In the genomic region with DNA sequence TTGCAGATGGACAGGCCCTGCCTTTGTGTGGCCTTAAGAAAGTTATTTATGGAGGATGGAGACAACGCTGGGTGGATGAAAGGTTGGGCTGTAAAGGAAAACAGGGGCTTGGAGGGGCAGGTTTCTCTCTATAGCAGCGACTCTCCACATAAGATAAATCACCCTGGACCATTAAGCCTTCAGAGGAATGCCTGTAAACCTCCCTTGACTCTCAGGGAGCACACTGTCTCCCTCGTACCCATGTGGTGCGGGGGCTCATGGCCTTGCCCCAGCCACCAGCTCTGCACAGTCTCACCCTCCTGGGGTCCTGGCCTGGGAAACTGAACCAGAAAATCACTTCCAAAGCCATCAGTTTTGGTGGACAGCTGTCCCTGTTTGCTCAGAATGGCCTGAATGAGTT, we compare ENCODE assay signal across 24 mouse cellular contexts. TPM values are rescaled to one million over a fixed set of nuclear protein-coding genes. Genes with fewer than 3 reads are reported as not detected.
DNase-seq lines count a peak whose midpoint lies in the region; ATAC-seq lines count a peak whose summit lies in the region.
"Had no signal": no experiment of that assay in that cellular context is flagged by ENCODE, and none has a peak within 500 bp of the region (broad histone marks: within the 10 kb centered on the region; RNA-seq: fewer than 3 reads in every experiment).

No protein-coding gene starts in this region.

- H3K4me2 ChIP-seq in kidney, embryonic 16.5 days (replicated peaks; ENCODE audit: low read depth, low read length) = no peak overlapping the region
- no peak overlapping the region for H3K4me2 ChIP-seq in neural tube, embryonic 12.5 days (replicated peaks)
- H3K4me2 ChIP-seq in neural tube, embryonic 15.5 days = no peak overlapping the region
- H3K4me2 ChIP-seq in intestine, embryonic 15.5 days (replicated peaks) = no peak overlapping the region
- H3K4me2 ChIP-seq: embryonic facial prominence, embryonic 12.5 days; forebrain, embryonic 12.5 days; hindbrain, embryonic 13.5 days had no signal

- H3K27me3 ChIP-seq in kidney, embryonic 16.5 days (ENCODE audit: insufficient read depth, low read length) = peaks cover 34% of the 10 kb centered on the region
- H3K27me3 ChIP-seq in neural tube, embryonic 12.5 days (replicated peaks) = no peaks in the 10 kb centered on the region
- peaks cover 3% of the 10 kb centered on the region; the same call in 1 of the 2 replicates for H3K27me3 ChIP-seq in neural tube, embryonic 15.5 days (replicated peaks)
- no peaks in the 10 kb centered on the region for H3K27me3 ChIP-seq in intestine, embryonic 15.5 days (replicated peaks)
- H3K27me3 ChIP-seq: embryonic facial prominence, embryonic 12.5 days had no signal

- no peak overlapping the region for H3K27ac ChIP-seq in kidney, embryonic 16.5 days (ENCODE audit: low read length)
- H3K27ac ChIP-seq in neural tube, embryonic 12.5 days = no peak overlapping the region
- no peak overlapping the region for H3K27ac ChIP-seq in neural tube, embryonic 15.5 days (replicated peaks)
- no peak overlapping the region for H3K27ac ChIP-seq in intestine, embryonic 15.5 days
- H3K27ac ChIP-seq: embryonic facial prominence, embryonic 12.5 days; forebrain, embryonic 12.5 days; heart, embryonic 10.5 days; hindbrain, embryonic 13.5 days had no signal

- no peaks in the 10 kb centered on the region for H3K4me1 ChIP-seq in kidney, embryonic 16.5 days (ENCODE audit: insufficient read depth, low read length)
- H3K4me1 ChIP-seq in neural tube, embryonic 12.5 days = peaks cover 14% of the 10 kb centered on the region
- H3K4me1 ChIP-seq in neural tube, embryonic 15.5 days = 0 out of 2 replicates have a peak, but pooled peaks cover 4% of the 10 kb centered on the region
- H3K4me1 ChIP-seq in intestine, embryonic 15.5 days (replicated peaks) = no peaks in the 10 kb centered on the region

- ATAC-seq in kidney, embryonic 16.5 days (ENCODE audit: low FRiP score, low TSS enrichment) = peak; percentile 92
- ATAC-seq in neural tube, embryonic 12.5 days (ENCODE audit: low FRiP score, low read depth) = 0 out of 2 replicates have a peak, but pooled peaks have one; percentile 17
- no peak for ATAC-seq in neural tube, embryonic 15.5 days (ENCODE audit: low FRiP score)
- ATAC-seq in intestine, embryonic 15.5 days = no peak
- ATAC-seq: CD4-positive, CD25-positive, alpha-beta regulatory T cell, adult 4 months; forebrain, embryonic 16.5 days had no signal

- peak; percentile 50 for DNase-seq in embryo, embryonic 10 days (ENCODE audit: low spot score)
- no peak for DNase-seq in embryo, embryonic 11 days
- DNase-seq in kidney, adult 8-10 months = no peak
- DNase-seq in thymus, postnatal 4 days = no peak
- DNase-seq: adrenal gland, adult 8-10 months; adrenal gland, postnatal 36 days; B cell, adult 2 months; cerebellum, adult 2 months; cerebellum, postnatal 14 days; gastrocnemius, postnatal 10 days; heart, adult 18-20 months; heart, postnatal 10 days; heart, postnatal 4 days had no signal

- H3K4me3 ChIP-seq in kidney, embryonic 16.5 days (ENCODE audit: low read length) = no peak overlapping the region
- no peak overlapping the region for H3K4me3 ChIP-seq in neural tube, embryonic 12.5 days
- H3K4me3 ChIP-seq in neural tube, embryonic 15.5 days (replicated peaks) = no peak overlapping the region
- no peak overlapping the region for H3K4me3 ChIP-seq in intestine, embryonic 15.5 days (replicated peaks)
- H3K4me3 ChIP-seq: embryonic facial prominence, embryonic 12.5 days; forebrain, embryonic 12.5 days; heart, embryonic 10.5 days; hindbrain, embryonic 13.5 days had no signal

- no peaks in the 10 kb centered on the region for H3K9me3 ChIP-seq in kidney, embryonic 16.5 days (ENCODE audit: low read length)
- no peaks in the 10 kb centered on the region for H3K9me3 ChIP-seq in neural tube, embryonic 12.5 days
- H3K9me3 ChIP-seq in neural tube, embryonic 15.5 days (replicated peaks) = no peaks in the 10 kb centered on the region
- no peaks in the 10 kb centered on the region for H3K9me3 ChIP-seq in intestine, embryonic 15.5 days
- H3K9me3 ChIP-seq: embryonic facial prominence, embryonic 12.5 days; forebrain, embryonic 12.5 days; heart, embryonic 10.5 days; hindbrain, embryonic 13.5 days had no signal

- 21% methylated on average over 4 of the region's 4 CpGs for WGBS in kidney, embryonic 16.5 days
- 7% methylated on average over 4 of the region's 4 CpGs for WGBS in neural tube, embryonic 12.5 days
- WGBS in neural tube, embryonic 15.5 days = 3% methylated on average over 4 of the region's 4 CpGs
- 56% methylated on average over 4 of the region's 4 CpGs for WGBS in intestine, embryonic 15.5 days

- no peaks in the 10 kb centered on the region for H3K36me3 ChIP-seq in kidney, embryonic 16.5 days (ENCODE audit: insufficient read depth, low read length)
- H3K36me3 ChIP-seq in neural tube, embryonic 12.5 days = no peaks in the 10 kb centered on the region
- no peaks in the 10 kb centered on the region for H3K36me3 ChIP-seq in neural tube, embryonic 15.5 days
- no peaks in the 10 kb centered on the region for H3K36me3 ChIP-seq in intestine, embryonic 15.5 days
- H3K36me3 ChIP-seq: embryonic facial prominence, embryonic 12.5 days; forebrain, embryonic 12.5 days; G1E; heart, embryonic 10.5 days; hindbrain, embryonic 13.5 days had no signal

- H3K9ac ChIP-seq in kidney, embryonic 16.5 days (replicated peaks; ENCODE audit: low read length) = no peak overlapping the region
- no peak overlapping the region for H3K9ac ChIP-seq in neural tube, embryonic 12.5 days
- H3K9ac ChIP-seq in neural tube, embryonic 15.5 days (replicated peaks) = no peak overlapping the region
- H3K9ac ChIP-seq in intestine, embryonic 15.5 days = no peak overlapping the region
- H3K9ac ChIP-seq: embryonic facial prominence, embryonic 12.5 days; forebrain, embryonic 12.5 days; hindbrain, embryonic 13.5 days had no signal

RNA-seq across cellular contexts. Expression of a gene that starts 36.1 kb away (rescaled TPM):
- polyA plus RNA-seq in kidney, embryonic 16.5 days (2015; fragmentation: Nextera tagmentation; extraction: Ambion mirVana) = 0.09 and 0.23 TPM in 2 replicates
- 2.6 and 3.5 TPM in 2 replicates for polyA plus RNA-seq in neural tube, embryonic 12.5 days (2016; fragmentation: Nextera tagmentation; extraction: Ambion mirVana)
- 0.49 and 0.72 TPM in 2 replicates for polyA plus RNA-seq in neural tube, embryonic 15.5 days (2015; fragmentation: Nextera tagmentation; extraction: Ambion mirVana)
- 1.9 and 2.2 TPM in 2 replicates for polyA plus RNA-seq in intestine, embryonic 15.5 days (2015; fragmentation: Nextera tagmentation; extraction: Ambion mirVana)
- polyA plus RNA-seq: G1E had no signal

Comparison
In these comparisons a context has a peak if more than half of its experiments do, and no peak if none do; other contexts are left out.
1. ATAC-seq: peak in kidney, embryonic 16.5 days (single experiment) and neural tube, embryonic 12.5 days (single experiment); none in neural tube, embryonic 15.5 days (single experiment) and intestine, embryonic 15.5 days (single experiment).